Mouse (Mus musculus): ENCODE data around the gene Csnk2a2.

- TF ChIP-seq POLR2A (IDR thresholded peaks at IDR 0.05; ENCODE audit: extremely low read depth, insufficient read depth, low read length) = no peak
- TF ChIP-seq CTCF (IDR thresholded peaks at IDR 0.05; ENCODE audit: low read depth, low read length) = no peak
Measured at GRCm38 (mm10) chr8:95533584-95534387, 43.9 kb upstream of the Csnk2a2 start, which contains the start of gene Ccdc113.

All from liver, adult 2 months (tissue).